Mouse (Mus musculus) midbrain, embryonic 12.5 days (tissue): ENCODE data around the gene Tbc1d24. TPM values are rescaled to one million over a fixed set of nuclear protein-coding genes. Genes with fewer than 3 reads are reported as not detected.

Experiments
- ATAC-seq: fragments of 200-750 bp; cut with Nextera tagmentation; 2 replicates; pipeline ENCODE4 v1.8.0; 2017; ENCODE audit warnings: low read depth, moderate TSS enrichment, moderate library complexity; ENCODE audit not compliant: low FRiP score
- H3K27ac ChIP-seq: fragments of 300-500 bp; sonication (generic); replicated peaks from 2 replicates; pipeline ENCODE4 v1.5.1; 2016; ENCODE audit warnings: mild to moderate bottlenecking
- H3K27me3 ChIP-seq: fragments of 300-500 bp; sonication (generic); 2 replicates; pipeline ENCODE4 v1.6.1; 2016; ENCODE audit warnings: mild to moderate bottlenecking
- H3K36me3 ChIP-seq: fragments of 300-500 bp; sonication (generic); 2 replicates; pipeline ENCODE4 v1.6.1; 2016
- H3K4me1 ChIP-seq: fragments of 300-500 bp; sonication (generic); 2 replicates; pipeline ENCODE4 v1.6.1; 2016
- H3K4me2 ChIP-seq: fragments of 300-500 bp; sonication (generic); replicated peaks from 2 replicates; pipeline ENCODE4 v1.6.1; 2016; ENCODE audit warnings: mild to moderate bottlenecking, moderate library complexity
- H3K4me3 ChIP-seq: fragments of 300-500 bp; sonication (generic); 2 replicates; pipeline ENCODE4 v1.5.1; 2016; ENCODE audit warnings: mild to moderate bottlenecking
- H3K9ac ChIP-seq: fragments of 300-500 bp; sonication (generic); replicated peaks from 2 replicates; pipeline ENCODE4 v1.6.1; 2016; ENCODE audit warnings: mild to moderate bottlenecking, moderate library complexity
- H3K9me3 ChIP-seq: fragments of 300-500 bp; sonication (generic); 2 replicates; pipeline ENCODE4 v1.6.1; 2016; ENCODE audit warnings: mild to moderate bottlenecking
- WGBS: fragments of 180-500 bp; shearing (Covaris S2); methylation state at CpG from one replicate; pipeline ENCODE4 v1.1.7; 2016; 5-methylcytosine and 5-hydroxymethylcytosine counted together
- polyA plus RNA-seq: library from polyadenylated mRNA; unstranded; fragments of >200 nt; fragmentation: Nextera tagmentation; extraction: Ambion mirVana; gene quantifications from 2 replicates; pipeline ENCODE4 v1.2.1, GENCODE M21; 2016

Tbc1d24 gene
- polyA plus RNA-seq, 1 experiment from 2014 or later = 14.2 TPM

GRCm38 (mm10) chr17:24197032-24197824, 8.1 kb downstream of the Tbc1d24 start:
- no peak overlapping the region for H3K4me2 ChIP-seq
- H3K4me1 ChIP-seq = 0 out of 2 replicates have a peak, but pooled peaks cover 4% of the 10 kb centered on the region
- no peak overlapping the region for H3K4me3 ChIP-seq
- H3K9ac ChIP-seq = no peak overlapping the region; the same call in 1 of the 2 replicates
- H3K27ac ChIP-seq = no peak overlapping the region
- H3K27me3 ChIP-seq = no peaks in the 10 kb centered on the region
- 69% methylated on average over 15 of the region's 15 CpGs for WGBS
- H3K36me3 ChIP-seq = no peaks in the 10 kb centered on the region
- ATAC-seq = no peak
- no peaks in the 10 kb centered on the region for H3K9me3 ChIP-seq

GRCm38 (mm10) chr17:24195349-24195748, 10.0 kb downstream of the Tbc1d24 start:
- H3K4me1 ChIP-seq = peaks cover 5% of the 10 kb centered on the region; the same call in 1 of the 2 replicates
- no peak for ATAC-seq
- no peak overlapping the region for H3K27ac ChIP-seq
- no peak overlapping the region for H3K4me2 ChIP-seq
- H3K36me3 ChIP-seq = no peaks in the 10 kb centered on the region
- H3K4me3 ChIP-seq = no peak overlapping the region
- WGBS = 66% methylated on average over 2 of the region's 2 CpGs
- no peaks in the 10 kb centered on the region for H3K9me3 ChIP-seq
- no peaks in the 10 kb centered on the region for H3K27me3 ChIP-seq
- no peak overlapping the region for H3K9ac ChIP-seq

- ATAC-seq = no peak
- Histone ChIP-seq H3K9me3 (no peaks in the 10 kb centered on the region), H3K4me3 (no peak overlapping the region), H3K27ac (no peak overlapping the region), H3K4me2 (no peak overlapping the region), H3K4me1 (peaks cover 5% of the 10 kb centered on the region; the same call in 1 of the 2 replicates), H3K36me3 (0 out of 2 replicates have a peak, but pooled peaks cover 4% of the 10 kb centered on the region), H3K9ac (no peak overlapping the region), H3K27me3 (no peaks in the 10 kb centered on the region)
- 90% methylated on average over 5 of the region's 5 CpGs for WGBS
These were observed 11.6 kb downstream of the Tbc1d24 start for GRCm38 (mm10) chr17:24193769-24194168.

- no peaks in the 10 kb centered on the region for H3K9me3 ChIP-seq
- WGBS = 92% methylated on average over 8 of the region's 8 CpGs
- H3K36me3 ChIP-seq = 0 out of 2 replicates have a peak, but pooled peaks cover 7% of the 10 kb centered on the region
- H3K4me3 ChIP-seq = no peak overlapping the region
- no peak overlapping the region for H3K9ac ChIP-seq
- no peaks in the 10 kb centered on the region for H3K27me3 ChIP-seq
- ATAC-seq = no peak
- no peak overlapping the region for H3K4me2 ChIP-seq
- peaks cover 5% of the 10 kb centered on the region; the same call in 1 of the 2 replicates for H3K4me1 ChIP-seq
- H3K27ac ChIP-seq = no peak overlapping the region
These were observed 12.1 kb downstream of the Tbc1d24 start for GRCm38 (mm10) chr17:24193268-24193667.

- Histone ChIP-seq H3K4me1 (peaks cover 5% of the 10 kb centered on the region; the same call in 1 of the 2 replicates), H3K36me3 (0 out of 2 replicates have a peak, but pooled peaks cover 7% of the 10 kb centered on the region), H3K9me3 (no peaks in the 10 kb centered on the region), H3K4me3 (no peak overlapping the region), H3K9ac (no peak overlapping the region), H3K4me2 (no peak overlapping the region), H3K27ac (no peak overlapping the region), H3K27me3 (no peaks in the 10 kb centered on the region)
- no peak for ATAC-seq
- 82% methylated on average over 8 of the region's 8 CpGs for WGBS
These were observed 12.5 kb downstream of the Tbc1d24 start for GRCm38 (mm10) chr17:24192848-24193247.

- Histone ChIP-seq H3K9ac (no peak overlapping the region), H3K4me1 (peaks cover 5% of the 10 kb centered on the region; the same call in 1 of the 2 replicates), H3K4me2 (no peak overlapping the region), H3K9me3 (no peaks in the 10 kb centered on the region), H3K27me3 (no peaks in the 10 kb centered on the region), H3K27ac (no peak overlapping the region), H3K4me3 (no peak overlapping the region), H3K36me3 (0 out of 2 replicates have a peak, but pooled peaks cover 7% of the 10 kb centered on the region)
- WGBS = 84% methylated on average over 4 of the region's 4 CpGs
- ATAC-seq = no peak
These were observed 13.9 kb downstream of the Tbc1d24 start for GRCm38 (mm10) chr17:24191481-24191880.

GRCm38 (mm10) chr17:24190934-24191333, 14.4 kb downstream of the Tbc1d24 start:
- WGBS = 87% methylated on average over 2 of the region's 2 CpGs
- no peaks in the 10 kb centered on the region for H3K9me3 ChIP-seq
- H3K4me2 ChIP-seq = no peak overlapping the region
- no peaks in the 10 kb centered on the region for H3K27me3 ChIP-seq
- peaks cover 7% of the 10 kb centered on the region; the same call in 1 of the 2 replicates for H3K36me3 ChIP-seq
- H3K4me3 ChIP-seq = no peak overlapping the region
- no peak for ATAC-seq
- H3K9ac ChIP-seq = no peak overlapping the region
- peaks cover 5% of the 10 kb centered on the region; the same call in 1 of the 2 replicates for H3K4me1 ChIP-seq
- no peak overlapping the region for H3K27ac ChIP-seq

GRCm38 (mm10) chr17:24174259-24174658, 31.1 kb downstream of the Tbc1d24 start:
- no peak overlapping the region for H3K27ac ChIP-seq

GRCm38 (mm10) chr17:24173423-24173822, 31.9 kb downstream of the Tbc1d24 start:
- no peaks in the 10 kb centered on the region for H3K9me3 ChIP-seq
- H3K27ac ChIP-seq = no peak overlapping the region
- no peak for ATAC-seq
- under 1% methylated on average over 3 of the region's 3 CpGs for WGBS
- no peak overlapping the region for H3K4me3 ChIP-seq
- peaks cover 7% of the 10 kb centered on the region for H3K4me1 ChIP-seq
- no peak overlapping the region for H3K9ac ChIP-seq
- H3K4me2 ChIP-seq = no peak overlapping the region
- no peaks in the 10 kb centered on the region for H3K27me3 ChIP-seq
- H3K36me3 ChIP-seq = no peaks in the 10 kb centered on the region

More at GRCm38 (mm10) chr17:24174259-24174658, 31.1 kb downstream of the Tbc1d24 start:
- ATAC-seq = no peak
- no peak overlapping the region for H3K9ac ChIP-seq
- no peak overlapping the region for H3K4me2 ChIP-seq
- H3K27me3 ChIP-seq = no peaks in the 10 kb centered on the region
- 75% methylated on average over 3 of the region's 3 CpGs for WGBS
- H3K9me3 ChIP-seq = no peaks in the 10 kb centered on the region
- H3K36me3 ChIP-seq = no peaks in the 10 kb centered on the region
- peaks cover 5% of the 10 kb centered on the region for H3K4me1 ChIP-seq
- H3K4me3 ChIP-seq = no peak overlapping the region

- 83% methylated on average over 4 of the region's 4 CpGs for WGBS
These were observed 33.6 kb downstream of the Tbc1d24 start for GRCm38 (mm10) chr17:24171738-24172137.

GRCm38 (mm10) chr17:24170729-24171128, 34.6 kb downstream of the Tbc1d24 start:
- WGBS = 84% methylated on average over 5 of the region's 5 CpGs
- no peak overlapping the region for H3K9ac ChIP-seq
- peaks cover 19% of the 10 kb centered on the region for H3K4me1 ChIP-seq
- ATAC-seq = no peak
- H3K27ac ChIP-seq = no peak overlapping the region
- H3K27me3 ChIP-seq = no peaks in the 10 kb centered on the region
- H3K36me3 ChIP-seq = peaks cover 12% of the 10 kb centered on the region
- no peak overlapping the region for H3K4me3 ChIP-seq
- H3K9me3 ChIP-seq = no peaks in the 10 kb centered on the region
- no peak overlapping the region for H3K4me2 ChIP-seq

More at GRCm38 (mm10) chr17:24171738-24172137, 33.6 kb downstream of the Tbc1d24 start:
- peaks cover 7% of the 10 kb centered on the region for H3K36me3 ChIP-seq
- 0 out of 2 replicates have a peak overlapping the region, but pooled peaks have one; percentile 11 for H3K9ac ChIP-seq
- H3K4me2 ChIP-seq = no peak overlapping the region
- no peak overlapping the region for H3K27ac ChIP-seq
- H3K4me1 ChIP-seq = peaks cover 19% of the 10 kb centered on the region
- H3K9me3 ChIP-seq = no peaks in the 10 kb centered on the region
- H3K4me3 ChIP-seq = no peak overlapping the region
- no peaks in the 10 kb centered on the region for H3K27me3 ChIP-seq
- no peak for ATAC-seq

GRCm38 (mm10) chr17:24170125-24170524, 35.2 kb downstream of the Tbc1d24 start:
- H3K4me3 ChIP-seq = peak overlapping the region; percentile 95
- 67% methylated on average over 3 of the region's 3 CpGs for WGBS
- no peak overlapping the region for H3K27ac ChIP-seq
- no peak for ATAC-seq
- peak overlapping the region; percentile 89 for H3K4me2 ChIP-seq
- H3K4me1 ChIP-seq = peaks cover 19% of the 10 kb centered on the region
- H3K27me3 ChIP-seq = no peaks in the 10 kb centered on the region
- H3K36me3 ChIP-seq = peaks cover 15% of the 10 kb centered on the region
- H3K9me3 ChIP-seq = no peaks in the 10 kb centered on the region
- peak overlapping the region; percentile 94; the same call in 1 of the 2 replicates for H3K9ac ChIP-seq
